Mouse (Mus musculus) CH12.LX (cell line): ENCODE results near the gene Zfhx3.

Source experiments
- CTCF ChIP-seq, 2 experiments: IDR thresholded peaks in 1 of 2; conservative IDR thresholded peaks in 1 of 2; 2 replicates each; pipeline ENCODE4 v1.5.1; 2011 to 2012; ENCODE audit warnings: low read depth in 2 of 2, low read length in 2 of 2, improper control_type of control experiment in 1 of 2, inconsistent platforms in 1 of 2, mild to moderate bottlenecking in 1 of 2, moderate library complexity in 1 of 2
- E2F4 ChIP-seq: IDR thresholded peaks from 2 replicates; pipeline ENCODE4 v1.6.1; 2011; ENCODE audit warnings: low read depth, low read length, improper control_type of control experiment; ENCODE audit not compliant: insufficient replicate concordance
- MAFK ChIP-seq: IDR thresholded peaks from 2 replicates; pipeline ENCODE4 v1.6.1; 2011; ENCODE audit warnings: low read length, improper control_type of control experiment; ENCODE audit not compliant: insufficient replicate concordance
- MAZ ChIP-seq: IDR thresholded peaks from 2 replicates; pipeline ENCODE4 v1.6.1; 2012; ENCODE audit warnings: low read depth, mild to moderate bottlenecking, inconsistent platforms, low read length, improper control_type of control experiment, moderate library complexity
- MEF2A ChIP-seq: IDR thresholded peaks from 2 replicates; pipeline ENCODE4 v1.6.1; 2014; ENCODE audit warnings: low read depth, mild to moderate bottlenecking, inconsistent platforms, low read length, improper control_type of control experiment, borderline replicate concordance
- POLR2A ChIP-seq: IDR thresholded peaks from 2 replicates; pipeline ENCODE4 v1.6.1; 2011; ENCODE audit warnings: low read depth, mild to moderate bottlenecking, improper control_type of control experiment, low read length
- RAD21 ChIP-seq: IDR thresholded peaks from 2 replicates; pipeline ENCODE4 v1.6.1; 2011; ENCODE audit warnings: low read depth, mild to moderate bottlenecking, low read length, improper control_type of control experiment, moderate library complexity

- TF ChIP-seq MAFK: no peak
- TF ChIP-seq E2F4: no peak
- TF ChIP-seq CTCF (conservative IDR thresholded peaks at IDR 0.05 in 1 of 2, IDR thresholded peaks at IDR 0.05 in 1 of 2; ENCODE audit: low read depth in 2 of 2, low read length in 2 of 2): no peak
- no peak for TF ChIP-seq POLR2A
- no peak for TF ChIP-seq MAZ
- no peak for TF ChIP-seq MEF2A
- TF ChIP-seq RAD21: no peak
These were observed 838.7 kb downstream of the Zfhx3 start for GRCm38 (mm10) chr8:108781192-108781591.
